ENCODE assay signal across 8 mouse cellular contexts in genomic region chr16:96158511-96159080, GRCm38 (mm10). TPM values are rescaled to one million over a fixed set of nuclear protein-coding genes. Genes with fewer than 3 reads are reported as not detected.
DNase-seq lines count a peak whose midpoint lies in the region; ATAC-seq lines count a peak whose summit lies in the region.

No protein-coding gene starts in this region.

- H3K4me3 ChIP-seq in intestine, embryonic 16.5 days (ENCODE audit: low read length) = peak overlapping the region; percentile 74

- H3K4me1 ChIP-seq in intestine, embryonic 16.5 days (ENCODE audit: control insufficient read depth, insufficient read depth, low read length) = peaks cover 5% of the 10 kb centered on the region; the same call in 1 of the 2 replicates

- WGBS in intestine, embryonic 16.5 days = 58% methylated on average over 12 of the region's 12 CpGs

- peak overlapping the region; percentile 94 for H3K9ac ChIP-seq in intestine, embryonic 16.5 days (ENCODE audit: low read depth, low read length)

- no peaks in the 10 kb centered on the region for H3K27me3 ChIP-seq in intestine, embryonic 16.5 days (replicated peaks; ENCODE audit: control insufficient read depth, insufficient read depth, low read length)

- no peaks in the 10 kb centered on the region for H3K9me3 ChIP-seq in intestine, embryonic 16.5 days (ENCODE audit: control insufficient read depth, low read length)

- peak overlapping the region; percentile 100 for H3K4me2 ChIP-seq in intestine, embryonic 16.5 days (ENCODE audit: low read depth, low read length)

- no peaks in the 10 kb centered on the region for H3K36me3 ChIP-seq in intestine, embryonic 16.5 days (ENCODE audit: control insufficient read depth, insufficient read depth, low read length)

- ATAC-seq in intestine, embryonic 16.5 days = no peak

- peak; percentile 61 for DNase-seq in adrenal gland, postnatal 10 days
- no peak for DNase-seq in adrenal gland, adult 18-20 months (ENCODE audit: low spot score in 2 of 2)
- DNase-seq in ovary, postnatal 36 days (ENCODE audit: low spot score) = peak; percentile 17
- no peak for DNase-seq in ovary, adult 18-20 months (ENCODE audit: low spot score)
- peak; percentile 51 for DNase-seq in skeletal muscle tissue, adult 2 months (ENCODE audit: low read depth, low spot score)
- DNase-seq in cerebellum, adult 11 months = no peak
- DNase-seq in spleen, postnatal 14 days (ENCODE audit: low spot score in 2 of 2) = no peak

- no peak overlapping the region; the same call in 1 of the 2 replicates for H3K27ac ChIP-seq in intestine, embryonic 16.5 days (ENCODE audit: low read length)

RNA-seq across cellular contexts. Expression of gene Wrb, which starts 13.4 kb away (rescaled TPM):
- total RNA-seq in adrenal gland, postnatal 10 days (2021) = 10 to 100 TPM; 21.6 to 25.6 TPM
- 10 to 100 TPM; 32.5 to 33.0 TPM for total RNA-seq in adrenal gland, adult 18-20 months (2021)
- 46.9 and 53.2 TPM in 2 replicates for polyA plus RNA-seq in intestine, embryonic 16.5 days (2015; fragmentation: Nextera tagmentation; extraction: Ambion mirVana)

RNA-seq across cellular contexts. Expression of gene Hmgn1, which starts 31.1 kb away (rescaled TPM):
- total RNA-seq in adrenal gland, postnatal 10 days (2021) = 100 to 1,000 TPM; 206 to 208 TPM
- 100 to 1,000 TPM; 209 to 228 TPM for total RNA-seq in adrenal gland, adult 18-20 months (2021)
- polyA plus RNA-seq in intestine, embryonic 16.5 days (2015; fragmentation: Nextera tagmentation; extraction: Ambion mirVana) = 404 and 487 TPM in 2 replicates

RNA-seq across cellular contexts. Expression of gene Lca5l, which starts 33.5 kb away (rescaled TPM):
- total RNA-seq in adrenal gland, postnatal 10 days (2021) = 1 to 10 TPM in 1 of 2 experiments, under 1 TPM in 1; 0.78 to 2.0 TPM
- 1 to 10 TPM; 1.0 to 1.4 TPM for total RNA-seq in adrenal gland, adult 18-20 months (2021)
- polyA plus RNA-seq in intestine, embryonic 16.5 days (2015; fragmentation: Nextera tagmentation; extraction: Ambion mirVana) = 0.43 and 0.50 TPM in 2 replicates

RNA-seq across cellular contexts. Expression of gene Sh3bgr, which starts 41.7 kb away (rescaled TPM):
- total RNA-seq in adrenal gland, postnatal 10 days (2021) = 10 to 100 TPM; 15.6 to 43.9 TPM
- 10 to 100 TPM; 18.5 to 30.4 TPM for total RNA-seq in adrenal gland, adult 18-20 months (2021)
- polyA plus RNA-seq in intestine, embryonic 16.5 days (2015; fragmentation: Nextera tagmentation; extraction: Ambion mirVana) = 31.6 and 33.1 TPM in 2 replicates

Comparison
In these comparisons a context has a peak if more than half of its experiments do, and no peak if none do; other contexts are left out.
1. DNase-seq: peak in adrenal gland, postnatal 10 days (single experiment), ovary, postnatal 36 days (single experiment) and skeletal muscle tissue, adult 2 months (single experiment); none in adrenal gland, adult 18-20 months (0 of 2), ovary, adult 18-20 months (single experiment), cerebellum, adult 11 months (single experiment) and spleen, postnatal 14 days (0 of 2).